Mouse (Mus musculus): ENCODE measurements at regions not wholly inside any gene's neighbourhood (a gene's known extent, or its start where the extent isn't known, plus 50 kb on each side); places are given as distances from the start of the nearest gene placed in this dataset.

DNA sequence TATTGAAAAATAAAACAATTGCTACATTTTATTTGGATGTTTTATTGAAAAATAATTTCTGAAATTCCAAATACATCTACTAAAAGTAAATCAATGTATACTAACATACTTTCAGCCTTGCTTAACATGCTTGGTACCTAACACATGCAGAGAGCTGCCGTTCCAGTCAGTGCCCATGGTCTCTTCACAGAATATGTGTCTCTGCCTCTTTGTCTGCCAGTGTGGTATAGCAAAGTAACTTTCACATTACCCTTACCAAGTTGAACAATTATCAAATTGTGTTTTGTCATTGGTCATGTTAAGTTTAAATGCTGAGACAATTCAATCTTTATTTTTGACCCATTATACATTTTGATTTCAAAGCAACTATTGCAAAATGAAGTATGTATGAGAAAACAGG, 1159.2 kb upstream of the Foxg1 start:
- H3K27me3 ChIP-seq (ENCODE audit: control insufficient read depth, insufficient read depth, low read length) = no peaks in the 10 kb centered on the region
- peak overlapping the region; percentile 90 for H3K27ac ChIP-seq
- H3K9ac ChIP-seq = no peak overlapping the region
- H3K4me1 ChIP-seq (replicated peaks; ENCODE audit: control insufficient read depth, insufficient read depth, low read length) = peaks cover 20% of the 10 kb centered on the region
- ATAC-seq (ENCODE audit: low FRiP score) (no peak), DNase-seq (ENCODE audit: low spot score) (no peak)
- H3K36me3 ChIP-seq (replicated peaks; ENCODE audit: control insufficient read depth, insufficient read depth) = no peaks in the 10 kb centered on the region
- no peak overlapping the region for H3K4me2 ChIP-seq (replicated peaks)
- no peak overlapping the region for H3K4me3 ChIP-seq (replicated peaks; ENCODE audit: low read length)
- no peaks in the 10 kb centered on the region for H3K9me3 ChIP-seq (ENCODE audit: control insufficient read depth, low read length)
- WGBS = 16% methylated on average over 1 of the region's 1 CpGs

DNA sequence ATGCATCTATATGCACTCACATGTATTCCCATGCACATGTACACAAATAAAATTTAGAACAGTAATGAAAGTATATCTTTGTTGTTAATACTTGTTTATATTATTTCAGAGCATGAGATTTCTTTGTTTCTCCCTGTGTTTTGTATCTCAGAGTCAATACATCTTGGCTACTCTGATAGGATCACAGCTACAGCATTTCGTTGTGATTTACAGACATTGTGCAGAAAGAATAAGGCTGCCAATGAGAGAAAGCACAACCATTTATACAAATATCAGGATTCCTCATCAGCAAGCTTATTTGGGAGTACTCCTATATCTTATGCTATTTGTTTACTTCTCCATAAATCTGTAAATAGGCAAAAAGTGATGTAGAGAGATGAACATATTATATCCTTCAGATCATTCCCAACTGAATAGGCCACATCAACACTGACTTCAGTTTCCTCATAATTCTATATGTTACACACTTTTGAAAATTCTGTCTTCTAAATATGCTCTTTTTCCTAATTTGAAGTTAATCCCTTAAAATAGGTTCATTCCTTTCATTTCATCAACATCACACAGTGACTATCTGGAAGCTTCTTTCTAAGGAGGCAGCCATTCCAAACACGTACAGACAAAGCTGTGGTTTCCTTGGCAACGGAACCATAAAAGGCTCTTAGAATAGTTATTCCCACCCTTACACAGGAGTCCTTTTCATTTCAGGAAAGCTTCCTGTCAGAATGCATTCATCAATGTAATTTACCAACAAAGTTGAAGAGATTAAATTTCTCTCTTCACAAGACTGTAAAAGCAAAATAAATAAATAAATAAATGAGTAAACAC, 1160.3 kb upstream of the Foxg1 start:
- peak overlapping the region; percentile 90 for H3K27ac ChIP-seq
- 20% methylated on average over 3 of the region's 3 CpGs for WGBS
- H3K4me3 ChIP-seq (replicated peaks; ENCODE audit: low read length) = no peak overlapping the region
- H3K9me3 ChIP-seq (ENCODE audit: control insufficient read depth, low read length) = no peaks in the 10 kb centered on the region
- peak; percentile 90; the same call in 1 of the 2 replicates for ATAC-seq (ENCODE audit: low FRiP score)
- peak; percentile 84 for DNase-seq (ENCODE audit: low spot score)
- H3K4me1 ChIP-seq (replicated peaks; ENCODE audit: control insufficient read depth, insufficient read depth, low read length) = peaks cover 20% of the 10 kb centered on the region
- no peak overlapping the region for H3K9ac ChIP-seq
- H3K36me3 ChIP-seq (replicated peaks; ENCODE audit: control insufficient read depth, insufficient read depth) = no peaks in the 10 kb centered on the region
- no peak overlapping the region for H3K4me2 ChIP-seq (replicated peaks)
- H3K27me3 ChIP-seq (ENCODE audit: control insufficient read depth, insufficient read depth, low read length) = no peaks in the 10 kb centered on the region

DNA sequence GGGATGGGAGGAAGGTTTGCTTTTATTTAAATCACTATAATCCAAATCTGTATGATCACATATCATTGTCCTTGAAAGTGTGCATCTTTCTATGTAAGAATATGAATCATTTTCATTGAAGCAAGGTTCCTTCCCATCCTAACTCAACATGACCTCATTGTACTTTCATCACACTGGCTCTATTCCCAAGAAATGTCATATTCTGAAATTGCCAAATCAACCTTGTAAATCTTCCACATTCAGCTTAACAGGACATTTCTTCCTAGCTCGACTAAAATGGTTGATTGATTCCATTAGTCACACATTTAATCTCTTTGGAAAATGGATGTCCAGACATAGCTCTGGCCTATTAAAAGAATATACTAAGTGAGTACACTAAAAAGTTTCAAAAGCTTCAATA, 1200.6 kb upstream of the Foxg1 start:
- no peak for ATAC-seq (ENCODE audit: low FRiP score)
- Histone ChIP-seq H3K4me3 (replicated peaks; ENCODE audit: low read length) (no peak overlapping the region), H3K4me2 (replicated peaks) (no peak overlapping the region), H3K9me3 (ENCODE audit: control insufficient read depth, low read length) (no peaks in the 10 kb centered on the region), H3K4me1 (replicated peaks; ENCODE audit: control insufficient read depth, insufficient read depth, low read length) (no peaks in the 10 kb centered on the region), H3K36me3 (replicated peaks; ENCODE audit: control insufficient read depth, insufficient read depth) (no peaks in the 10 kb centered on the region), H3K27ac (no peak overlapping the region), H3K9ac (no peak overlapping the region), H3K27me3 (ENCODE audit: control insufficient read depth, insufficient read depth, low read length) (no peaks in the 10 kb centered on the region)
- no peak for DNase-seq (ENCODE audit: low spot score)
- 45% methylated on average over 1 of the region's 1 CpGs for WGBS

DNA sequence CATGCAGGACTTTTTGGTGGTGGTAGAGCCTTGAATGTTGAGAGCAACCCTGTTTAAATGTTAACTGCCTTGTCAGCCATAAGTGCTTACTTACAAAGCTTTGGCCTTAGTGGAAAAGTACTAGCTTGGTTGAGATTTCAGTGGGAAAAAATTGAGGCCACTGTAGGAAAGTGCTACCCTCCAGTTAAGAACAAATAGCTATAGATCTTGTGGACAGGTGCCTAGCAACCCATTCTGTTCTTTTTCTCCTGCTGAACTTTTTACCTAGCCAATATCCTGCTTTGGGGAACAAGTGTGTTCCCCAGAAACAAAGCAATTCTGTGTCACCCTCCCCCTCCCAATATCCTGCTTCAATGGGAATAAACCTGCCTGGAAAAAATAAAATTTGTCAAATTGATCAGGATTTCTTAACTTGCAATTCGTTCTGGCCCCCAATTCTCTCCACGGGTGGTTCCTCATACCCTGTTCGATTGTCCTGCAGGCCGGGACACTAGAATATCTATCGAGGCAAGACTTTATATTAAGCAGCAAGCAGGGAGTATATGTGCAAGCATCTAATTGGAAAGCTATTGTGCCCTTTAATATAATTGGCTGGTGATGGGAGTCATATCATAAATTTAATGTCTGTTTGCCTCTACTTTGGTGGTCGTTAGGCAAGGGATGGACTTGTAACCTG, 1208.4 kb upstream of the Foxg1 start:
- Histone ChIP-seq H3K27ac (no peak overlapping the region), H3K4me1 (replicated peaks; ENCODE audit: control insufficient read depth, insufficient read depth, low read length) (no peaks in the 10 kb centered on the region), H3K36me3 (replicated peaks; ENCODE audit: control insufficient read depth, insufficient read depth) (no peaks in the 10 kb centered on the region), H3K9me3 (ENCODE audit: control insufficient read depth, low read length) (no peaks in the 10 kb centered on the region), H3K4me2 (replicated peaks) (no peak overlapping the region), H3K27me3 (ENCODE audit: control insufficient read depth, insufficient read depth, low read length) (no peaks in the 10 kb centered on the region), H3K9ac (no peak overlapping the region), H3K4me3 (replicated peaks; ENCODE audit: low read length) (no peak overlapping the region)
- ATAC-seq (ENCODE audit: low FRiP score) (no peak), DNase-seq (ENCODE audit: low spot score) (no peak)
- 57% methylated on average over 6 of the region's 6 CpGs for WGBS

DNA sequence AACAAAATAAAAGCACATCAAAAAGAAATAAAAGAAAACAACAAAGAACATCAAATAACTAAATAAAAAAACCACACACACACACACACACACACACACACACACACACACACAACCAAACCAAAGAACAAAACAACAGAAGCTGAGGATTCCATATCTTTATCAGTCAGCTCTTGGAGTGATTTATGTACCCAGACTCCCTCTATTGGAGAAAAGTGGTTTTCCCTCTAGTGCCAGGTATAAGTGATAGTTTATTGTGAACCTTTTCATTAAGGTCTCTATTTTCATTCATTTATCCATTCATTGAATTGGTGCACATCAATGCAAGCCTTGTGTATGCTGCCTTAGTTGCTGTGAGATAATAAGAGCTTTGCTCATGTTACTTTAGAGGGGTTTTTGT, 1236.3 kb upstream of the Foxg1 start:
- H3K4me1 ChIP-seq (replicated peaks; ENCODE audit: control insufficient read depth, insufficient read depth, low read length) = no peaks in the 10 kb centered on the region
- H3K27me3 ChIP-seq (ENCODE audit: control insufficient read depth, insufficient read depth, low read length) = no peaks in the 10 kb centered on the region
- no peak overlapping the region for H3K4me2 ChIP-seq (replicated peaks)
- no peaks in the 10 kb centered on the region for H3K36me3 ChIP-seq (replicated peaks; ENCODE audit: control insufficient read depth, insufficient read depth)
- H3K4me3 ChIP-seq (replicated peaks; ENCODE audit: low read length) = no peak overlapping the region
- peak; percentile 36 for DNase-seq (ENCODE audit: low spot score)
- ATAC-seq (ENCODE audit: low FRiP score) = no peak
- H3K27ac ChIP-seq = no peak overlapping the region
- H3K9me3 ChIP-seq (ENCODE audit: control insufficient read depth, low read length) = no peaks in the 10 kb centered on the region
- no peak overlapping the region for H3K9ac ChIP-seq

DNA sequence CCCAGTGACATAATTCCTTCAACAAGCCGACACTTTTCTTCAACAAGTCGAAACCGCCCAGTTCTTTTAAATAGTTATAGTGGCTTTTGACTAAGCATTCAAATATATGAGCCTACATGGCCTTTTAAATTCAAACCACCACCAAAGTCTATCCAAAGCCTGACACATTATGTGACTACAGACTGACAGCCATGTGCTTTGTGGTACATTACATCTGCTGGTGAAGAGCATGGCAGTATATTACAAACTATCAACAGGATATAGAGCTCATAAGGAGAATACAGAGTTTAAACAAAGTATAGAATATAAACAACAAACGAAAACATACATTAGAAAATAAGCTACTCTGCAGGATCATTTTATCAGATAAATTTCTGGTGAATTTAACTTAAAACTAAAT, 1259.5 kb upstream of the Foxg1 start:
- Histone ChIP-seq H3K27ac (no peak overlapping the region), H3K4me2 (replicated peaks) (no peak overlapping the region), H3K27me3 (ENCODE audit: control insufficient read depth, insufficient read depth, low read length) (no peaks in the 10 kb centered on the region), H3K36me3 (replicated peaks; ENCODE audit: control insufficient read depth, insufficient read depth) (no peaks in the 10 kb centered on the region), H3K4me3 (replicated peaks; ENCODE audit: low read length) (no peak overlapping the region), H3K9ac (no peak overlapping the region), H3K4me1 (replicated peaks; ENCODE audit: control insufficient read depth, insufficient read depth, low read length) (no peaks in the 10 kb centered on the region), H3K9me3 (ENCODE audit: control insufficient read depth, low read length) (peaks cover 7% of the 10 kb centered on the region; the same call in 1 of the 2 replicates)
- WGBS = 90% methylated on average over 4 of the region's 4 CpGs
- ATAC-seq (ENCODE audit: low FRiP score) = no peak
- DNase-seq (ENCODE audit: low spot score) = no peak

DNA sequence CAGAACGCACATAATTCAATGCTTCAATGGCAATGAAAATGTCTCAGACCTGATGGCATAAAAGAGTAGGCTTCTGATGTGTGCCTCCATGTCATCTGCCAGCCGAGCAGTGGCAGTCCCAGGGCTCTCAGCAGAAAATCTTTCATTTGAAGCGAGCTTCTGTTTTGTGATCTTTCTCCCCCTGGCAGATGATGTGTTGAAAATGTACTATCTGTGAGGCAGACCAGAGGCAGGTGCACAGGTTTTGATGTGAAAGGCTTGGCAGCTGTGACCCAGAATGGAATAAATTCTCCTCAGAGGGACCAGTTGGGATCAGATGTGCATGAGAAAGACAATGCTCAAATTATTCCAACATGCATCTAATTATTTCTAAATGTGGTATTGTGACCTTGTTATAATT, 1281.0 kb upstream of the Nova1 start:
- DNase-seq (ENCODE audit: low spot score) = no peak

DNA sequence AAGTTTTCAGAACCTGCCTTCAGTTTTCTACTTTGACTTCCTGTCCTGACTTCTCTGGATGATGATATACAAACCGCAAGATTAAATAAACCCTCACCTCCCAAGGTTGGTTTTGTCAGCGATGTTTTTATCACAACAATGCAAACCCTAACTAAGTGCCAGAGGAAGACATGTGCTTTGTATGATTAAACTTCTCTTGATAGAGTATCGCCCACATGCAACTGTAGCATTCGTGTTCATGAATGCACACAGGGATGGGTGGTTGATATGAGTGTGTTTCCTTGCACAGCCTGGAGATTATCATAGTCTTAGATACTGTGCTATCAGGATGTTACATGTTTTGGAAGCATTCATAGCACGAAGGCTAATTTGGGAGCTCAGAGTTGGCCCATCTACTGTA, 1268.3 kb upstream of the Nova1 start:
- H3K27me3 ChIP-seq (ENCODE audit: control insufficient read depth, insufficient read depth, low read length) = no peaks in the 10 kb centered on the region
- ATAC-seq (ENCODE audit: low FRiP score) = no peak
- no peaks in the 10 kb centered on the region for H3K36me3 ChIP-seq (replicated peaks; ENCODE audit: control insufficient read depth, insufficient read depth)
- H3K4me2 ChIP-seq (replicated peaks) = no peak overlapping the region
- no peak overlapping the region for H3K27ac ChIP-seq
- H3K9ac ChIP-seq = no peak overlapping the region
- WGBS = 93% methylated on average over 5 of the region's 5 CpGs
- H3K4me1 ChIP-seq (replicated peaks; ENCODE audit: control insufficient read depth, insufficient read depth, low read length) = no peaks in the 10 kb centered on the region
- no peaks in the 10 kb centered on the region for H3K9me3 ChIP-seq (ENCODE audit: control insufficient read depth, low read length)
- no peak overlapping the region for H3K4me3 ChIP-seq (replicated peaks; ENCODE audit: low read length)
- no peak for DNase-seq (ENCODE audit: low spot score)

More for the DNA sequence above, 1281.0 kb upstream of the Nova1 start:
- ATAC-seq (ENCODE audit: low FRiP score) = peak; percentile 62; the same call in 1 of the 2 replicates
- Histone ChIP-seq H3K27ac (no peak overlapping the region), H3K4me3 (replicated peaks; ENCODE audit: low read length) (no peak overlapping the region), H3K4me2 (replicated peaks) (no peak overlapping the region), H3K9ac (no peak overlapping the region), H3K9me3 (ENCODE audit: control insufficient read depth, low read length) (peaks cover 10% of the 10 kb centered on the region), H3K27me3 (ENCODE audit: control insufficient read depth, insufficient read depth, low read length) (no peaks in the 10 kb centered on the region), H3K36me3 (replicated peaks; ENCODE audit: control insufficient read depth, insufficient read depth) (no peaks in the 10 kb centered on the region), H3K4me1 (replicated peaks; ENCODE audit: control insufficient read depth, insufficient read depth, low read length) (no peaks in the 10 kb centered on the region)
- WGBS = 37% methylated on average over 3 of the region's 3 CpGs

DNA sequence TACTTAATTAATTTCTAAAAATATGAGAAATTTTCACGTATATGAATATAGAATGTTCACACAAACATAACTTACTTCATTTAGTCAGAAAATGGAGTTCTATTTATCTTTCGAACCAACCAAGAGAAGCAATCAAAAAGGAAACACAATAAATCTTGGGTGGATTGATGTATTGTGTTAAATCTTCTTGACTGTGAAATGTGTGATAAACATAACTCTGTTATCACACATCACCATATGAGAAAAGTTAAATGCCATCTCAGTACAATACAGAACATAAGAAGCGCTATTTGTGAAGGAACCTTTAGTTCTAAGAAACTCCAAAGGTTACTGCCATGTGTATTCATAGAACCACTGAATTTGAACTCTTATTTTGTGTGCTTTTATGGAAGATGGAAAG, 1264.6 kb upstream of the Nova1 start:
- Histone ChIP-seq H3K36me3 (replicated peaks; ENCODE audit: control insufficient read depth, insufficient read depth) (no peaks in the 10 kb centered on the region), H3K4me1 (replicated peaks; ENCODE audit: control insufficient read depth, insufficient read depth, low read length) (no peaks in the 10 kb centered on the region), H3K27ac (no peak overlapping the region), H3K4me2 (replicated peaks) (no peak overlapping the region), H3K9me3 (ENCODE audit: control insufficient read depth, low read length) (no peaks in the 10 kb centered on the region), H3K9ac (no peak overlapping the region), H3K27me3 (ENCODE audit: control insufficient read depth, insufficient read depth, low read length) (no peaks in the 10 kb centered on the region), H3K4me3 (replicated peaks; ENCODE audit: low read length) (no peak overlapping the region)
- ATAC-seq (ENCODE audit: low FRiP score) (no peak), DNase-seq (ENCODE audit: low spot score) (no peak)
- 89% methylated on average over 3 of the region's 3 CpGs for WGBS
